Mouse (Mus musculus) ES-E14 (cell line): ENCODE measurements around the gene Adamts14. TPM values are rescaled to one million over a fixed set of nuclear protein-coding genes. Genes with fewer than 3 reads are reported as not detected.

Source experiments
- DNase-seq: peaks from one replicate; pipeline ENCODE4 v3.0.0-alpha.2; 2013; ENCODE audit warnings: low read depth, low spot score
- H3K27ac ChIP-seq: 2 replicates; pipeline ENCODE4 v1.5.1; 2012; ENCODE audit warnings: low read depth, mild to moderate bottlenecking, low read length, moderate library complexity, mixed read lengths; ENCODE audit not compliant: poor library complexity, insufficient read depth, severe bottlenecking
- H3K36me3 ChIP-seq: 2 replicates; pipeline ENCODE4 v1.6.1; 2012; ENCODE audit warnings: mild to moderate bottlenecking, low read length, moderate library complexity, mixed read lengths; ENCODE audit not compliant: control insufficient read depth, poor library complexity, insufficient read depth, severe bottlenecking
- H3K4me1 ChIP-seq, 2 experiments: fragments of 150-350 bp in 1 of 2; sonication (generic) in 1 of 2; 2 replicates each; pipeline ENCODE4 v1.6.1; 2012; ENCODE audit warnings: low read length in 2 of 2, mild to moderate bottlenecking in 1 of 2, mixed read lengths in 1 of 2; ENCODE audit not compliant: control insufficient read depth in 2 of 2, insufficient read depth in 2 of 2, poor library complexity in 1 of 2
- H3K4me3 ChIP-seq, 2 experiments: fragments of 150-350 bp in 1 of 2; sonication (generic) in 1 of 2; 2 replicates each; pipeline ENCODE4 v1.5.1; 2012; ENCODE audit warnings: low read length in 2 of 2, low read depth in 1 of 2, mild to moderate bottlenecking in 1 of 2, mixed read lengths in 1 of 2; ENCODE audit not compliant: insufficient read depth in 1 of 2, poor library complexity in 1 of 2, severe bottlenecking in 1 of 2
- H3K9ac ChIP-seq: 2 replicates; pipeline ENCODE4 v1.6.1; 2012; ENCODE audit warnings: low read depth, mild to moderate bottlenecking, low read length, mixed read lengths; ENCODE audit not compliant: poor library complexity, insufficient read depth, severe bottlenecking
- H3K9me3 ChIP-seq: fragments of 150-350 bp; sonication (generic); 2 replicates; pipeline ENCODE4 v1.6.1; 2012; ENCODE audit warnings: low read depth, mild to moderate bottlenecking, low read length; ENCODE audit not compliant: control insufficient read depth, insufficient read depth
- CHD2 ChIP-seq: IDR thresholded peaks from 2 replicates; pipeline ENCODE4 v1.6.1; 2014; ENCODE audit warnings: mild to moderate bottlenecking, low read depth, low read length, inconsistent platforms
- HCFC1 ChIP-seq: IDR thresholded peaks from 2 replicates; pipeline ENCODE4 v1.6.1; 2012; ENCODE audit warnings: low read length, inconsistent platforms, borderline replicate concordance; ENCODE audit not compliant: insufficient read depth
- MAFK ChIP-seq: IDR thresholded peaks from 2 replicates; pipeline ENCODE4 v1.6.1; 2014; ENCODE audit warnings: mild to moderate bottlenecking, low read depth, low read length, inconsistent platforms; ENCODE audit not compliant: insufficient read depth
- ZC3H11A ChIP-seq: IDR thresholded peaks from 2 replicates; pipeline ENCODE4 v1.6.1; 2012; ENCODE audit warnings: low read depth, mild to moderate bottlenecking, inconsistent platforms, low read length, borderline replicate concordance
- ZNF384 ChIP-seq: IDR thresholded peaks from 2 replicates; pipeline ENCODE4 v1.6.1; 2012; ENCODE audit warnings: low read depth, low read length, inconsistent platforms
- in situ Hi-C, 2 experiments: fragments of 600-800 bp; cut with MboI; formaldehyde crosslinking; loops; one replicate each; pipeline ENCODE4 v1.15.1; 2025; ENCODE audit warnings: low sequenced_read_pairs in 2 of 2, inconsistent platforms in 1 of 2; ENCODE audit not compliant: unreplicated experiment in 2 of 2
- total RNA-seq: library from RNA; depleted of rRNA; stranded (reverse); fragments of 300-350 nt; gene quantifications from 2 replicates; pipeline ENCODE4 v1.2.3, GENCODE M21; 2012

The Adamts14 gene
- total RNA-seq, 1 experiment: 7.4 TPM

- in situ Hi-C loops: no loop called here
Observed at GRCm38 (mm10) chr10:61235677-61236267, 37.5 kb downstream of the Adamts14 start.

GRCm38 (mm10) chr10:61234319-61234718 lies 38.9 kb downstream of the Adamts14 start:
- no peak overlapping the region for H3K4me3 ChIP-seq
- no peak for DNase-seq
- H3K9me3 ChIP-seq: no peaks in the 10 kb centered on the region
- H3K36me3 ChIP-seq: peaks cover 3% of the 10 kb centered on the region; the same call in 1 of the 2 replicates
- TF ChIP-seq MAFK: no peak
- no peak for TF ChIP-seq CHD2
- TF ChIP-seq ZNF384: no peak
- TF ChIP-seq HCFC1: no peak
- TF ChIP-seq ZC3H11A: no peak
- H3K9ac ChIP-seq: no peak overlapping the region
- peaks cover 10 to 46% of the 10 kb centered on the region in 2 experiments; a peak in 3 of 4 replicates for H3K4me1 ChIP-seq
- in situ Hi-C loops: no loop called here
- H3K27ac ChIP-seq: no peak overlapping the region

More at GRCm38 (mm10) chr10:61235677-61236267, 37.5 kb downstream of the Adamts14 start:
- Histone ChIP-seq H3K9me3 (no peaks in the 10 kb centered on the region), H3K4me1 (peaks cover 14 to 52% of the 10 kb centered on the region in 2 experiments), H3K36me3 (no peaks in the 10 kb centered on the region; the same call in 1 of the 2 replicates), H3K9ac (no peak overlapping the region; the same call in 1 of the 2 replicates), H3K4me3 (no peak overlapping the region), H3K27ac (peak overlapping the region; percentile 85; the same call in 1 of the 2 replicates)
- TF ChIP-seq CHD2: no peak
- TF ChIP-seq ZC3H11A: no peak
- no peak for TF ChIP-seq MAFK
- TF ChIP-seq HCFC1: no peak
- TF ChIP-seq ZNF384: no peak
- no peak for DNase-seq

GRCm38 (mm10) chr10:61232858-61233567 lies 40.2 kb downstream of the Adamts14 start:
- no peak for DNase-seq
- no peak overlapping the region for H3K9ac ChIP-seq

GRCm38 (mm10) chr10:61231756-61232155 lies 41.5 kb downstream of the Adamts14 start:
- H3K36me3 ChIP-seq: peaks cover 8% of the 10 kb centered on the region; the same call in 1 of the 2 replicates
- H3K9me3 ChIP-seq: no peaks in the 10 kb centered on the region
- H3K4me3 ChIP-seq: no peak overlapping the region
- TF ChIP-seq HCFC1: no peak
- TF ChIP-seq ZC3H11A: no peak
- TF ChIP-seq ZNF384: no peak
- TF ChIP-seq CHD2: no peak
- no peak for TF ChIP-seq MAFK
- H3K27ac ChIP-seq: no peak overlapping the region; the same call in 1 of the 2 replicates
- no peak overlapping the region for H3K9ac ChIP-seq
- no peak for DNase-seq
- in situ Hi-C loops: no loop called here
- peaks cover 13 to 32% of the 10 kb centered on the region in 2 experiments for H3K4me1 ChIP-seq

More at GRCm38 (mm10) chr10:61232858-61233567, 40.2 kb downstream of the Adamts14 start:
- H3K4me3 ChIP-seq: no peak overlapping the region
- H3K9me3 ChIP-seq: no peaks in the 10 kb centered on the region
- H3K27ac ChIP-seq: no peak overlapping the region; the same call in 1 of the 2 replicates
- no peak for TF ChIP-seq MAFK
- no peak for TF ChIP-seq HCFC1
- no peak for TF ChIP-seq ZC3H11A
- TF ChIP-seq ZNF384: no peak
- TF ChIP-seq CHD2: no peak
- peaks cover 4% of the 10 kb centered on the region; the same call in 1 of the 2 replicates for H3K36me3 ChIP-seq
- in situ Hi-C loops: no loop called here
- H3K4me1 ChIP-seq: peaks cover 10 to 40% of the 10 kb centered on the region in 2 experiments; a peak in 3 of 4 replicates
